In the genomic region with DNA sequence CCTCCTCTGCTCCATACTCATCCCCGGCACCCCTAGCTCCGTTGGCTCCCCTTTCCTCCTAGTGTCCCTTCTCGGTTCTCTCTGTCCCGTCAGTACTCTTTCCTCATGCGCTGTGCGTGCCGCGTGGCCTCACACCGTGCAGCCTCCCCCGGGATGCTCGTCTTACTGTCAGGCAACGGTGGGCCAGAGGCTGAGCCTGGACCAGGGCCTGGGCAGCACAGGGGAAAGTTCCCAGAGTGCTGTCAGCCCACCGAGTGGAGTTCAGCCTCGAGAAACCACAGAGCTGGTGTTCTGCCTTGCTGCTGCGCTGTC, we compare ENCODE assay signal across 8 mouse cellular contexts. TPM values are rescaled to one million over a fixed set of nuclear protein-coding genes. Genes with fewer than 3 reads are reported as not detected.
DNase-seq lines count a peak whose midpoint lies in the region; ATAC-seq and TF ChIP-seq lines count a peak whose summit lies in the region.

No protein-coding gene starts in this region.

- no peaks in the 10 kb centered on the region for H3K36me3 ChIP-seq in ES-E14 (ENCODE audit: control insufficient read depth, insufficient read depth, low read length, poor library complexity, severe bottlenecking)
- peaks cover 4% of the 10 kb centered on the region for H3K36me3 ChIP-seq in erythroblast, embryonic 14.5 days (ENCODE audit: control insufficient read depth)
- H3K36me3 ChIP-seq in hindbrain, embryonic 16.5 days (ENCODE audit: control insufficient read depth, insufficient read depth, low read length): no peaks in the 10 kb centered on the region

- no peak overlapping the region for H3K27ac ChIP-seq in ES-E14 (ENCODE audit: insufficient read depth, low read depth, low read length, poor library complexity, severe bottlenecking)
- peak overlapping the region; percentile 70 for H3K27ac ChIP-seq in hindbrain, embryonic 16.5 days (ENCODE audit: low read depth, low read length)

- peaks cover 7% of the 10 kb centered on the region; the same call in 1 of the 2 replicates for H3K27me3 ChIP-seq in erythroblast, embryonic 14.5 days (ENCODE audit: control insufficient read depth)
- H3K27me3 ChIP-seq in hindbrain, embryonic 16.5 days (replicated peaks; ENCODE audit: control insufficient read depth, insufficient read depth, low read length): no peaks in the 10 kb centered on the region

- WGBS in hindbrain, embryonic 16.5 days: under 1% methylated on average over 15 of the region's 15 CpGs

- no peaks in the 10 kb centered on the region for H3K9me3 ChIP-seq in ES-E14 (ENCODE audit: control insufficient read depth, insufficient read depth, low read depth, low read length)
- H3K9me3 ChIP-seq in erythroblast, embryonic 14.5 days (ENCODE audit: control insufficient read depth, low read length): no peaks in the 10 kb centered on the region
- no peaks in the 10 kb centered on the region for H3K9me3 ChIP-seq in hindbrain, embryonic 16.5 days (ENCODE audit: control insufficient read depth, low read length)

- in situ Hi-C loops in ES-E14 (cut with MboI; ENCODE audit: low sequenced_read_pairs in 2 of 2, unreplicated experiment in 2 of 2): no loop called here

- peak; percentile 10 for DNase-seq in gastrocnemius, adult 18-20 months (ENCODE audit: low spot score)
- no peak for DNase-seq in gastrocnemius, postnatal 36 days
- DNase-seq in ES-E14 (ENCODE audit: low read depth, low spot score): no peak
- peak; percentile 30 for DNase-seq in mesoderm, embryonic 11.5 days (ENCODE audit: low read depth, low spot score)
- DNase-seq in ovary, adult 18-20 months (ENCODE audit: low spot score): no peak
- DNase-seq in spleen, postnatal 36 days (ENCODE audit: low spot score in 2 of 2): no peak

- H3K4me2 ChIP-seq in hindbrain, embryonic 16.5 days (ENCODE audit: low read length): peak overlapping the region; percentile 97

- H3K9ac ChIP-seq in ES-E14 (ENCODE audit: insufficient read depth, low read depth, low read length, poor library complexity, severe bottlenecking): peak overlapping the region; percentile 84
- peak overlapping the region; percentile 81 for H3K9ac ChIP-seq in hindbrain, embryonic 16.5 days (ENCODE audit: low read depth, low read length)

- ATAC-seq in hindbrain, embryonic 16.5 days: no peak

- intact Hi-C loops in gastrocnemius, postnatal 36 days (cut with DNase I): no loop called here

- peak overlapping the region; percentile 76 to 87 for H3K4me3 ChIP-seq in ES-E14 (ENCODE audit: insufficient read depth in 1 of 2, low read depth in 1 of 2, low read length in 2 of 2, poor library complexity in 1 of 2, severe bottlenecking in 1 of 2)
- peak overlapping the region; percentile 91 for H3K4me3 ChIP-seq in erythroblast, embryonic 14.5 days (replicated peaks)
- H3K4me3 ChIP-seq in hindbrain, embryonic 16.5 days (ENCODE audit: low read length): peak overlapping the region; percentile 76

- H3K4me1 ChIP-seq in ES-E14 (ENCODE audit: control insufficient read depth in 2 of 2, insufficient read depth in 2 of 2, low read length in 2 of 2, poor library complexity in 1 of 2): peaks cover 0 to 6% of the 10 kb centered on the region in 2 experiments; a peak in 1 of 4 replicates
- H3K4me1 ChIP-seq in erythroblast, embryonic 14.5 days (ENCODE audit: control insufficient read depth): peaks cover 36% of the 10 kb centered on the region
- H3K4me1 ChIP-seq in hindbrain, embryonic 16.5 days (ENCODE audit: control insufficient read depth, insufficient read depth, low read depth, low read length): peaks cover 18% of the 10 kb centered on the region

TF ChIP-seq in ES-E14, 5 proteins besides CTCF, POLR2A, EP300 and RAD21:
- TF ChIP-seq CHD2 (IDR thresholded peaks at IDR 0.05; ENCODE audit: low read depth, low read length) (no peak), HCFC1 (IDR thresholded peaks at IDR 0.05; ENCODE audit: borderline replicate concordance, insufficient read depth, low read length) (no peak), MAFK (IDR thresholded peaks at IDR 0.05; ENCODE audit: insufficient read depth, low read depth, low read length) (no peak), ZNF384 (IDR thresholded peaks at IDR 0.05; ENCODE audit: low read depth, low read length) (no peak), ZC3H11A (IDR thresholded peaks at IDR 0.05; ENCODE audit: borderline replicate concordance, low read depth, low read length) (no peak)
TF ChIP-seq in ES-E14: peak in this region for 0.

RNA-seq across cellular contexts. Expression of a gene that starts 0.5 kb away (rescaled TPM):
- 1 to 10 TPM; 5.9 to 6.6 TPM for total RNA-seq in gastrocnemius, adult 18-20 months (2021)
- 1 to 10 TPM; 5.3 to 5.6 TPM for total RNA-seq in gastrocnemius, postnatal 36 days (2021)
- total RNA-seq in ES-E14 (2012; rRNA removed): 12.1 and 16.9 TPM in 2 replicates
- polyA plus RNA-seq in erythroblast, embryonic 14.5 days (2012): 0.01 and 0.08 TPM in 2 replicates
- polyA plus RNA-seq in hindbrain, embryonic 16.5 days (2015; fragmentation: Nextera tagmentation; extraction: Ambion mirVana): 13.6 and 14.3 TPM in 2 replicates

Comparison
In these comparisons a context has a peak if more than half of its experiments do, and no peak if none do; other contexts are left out.
1. DNase-seq: peak in gastrocnemius, adult 18-20 months (single experiment) and mesoderm, embryonic 11.5 days (single experiment); none in gastrocnemius, postnatal 36 days (0 of 2), ES-E14 (single experiment), ovary, adult 18-20 months (single experiment) and spleen, postnatal 36 days (0 of 2).
2. Peak in every context shown above with its lines, with median percentiles within 50 percentile points of each other: H3K4me3 ChIP-seq.